In genomic region chr11:69706775-69707479, GRCm38 (mm10) we compare ENCODE assay signal across 10 mouse cellular contexts. TPM values are rescaled to one million over a fixed set of nuclear protein-coding genes. Genes with fewer than 3 reads are reported as not detected.
DNase-seq lines count a peak whose midpoint lies in the region; ATAC-seq and TF ChIP-seq lines count a peak whose summit lies in the region.
"Had no signal": no experiment of that assay in that cellular context is flagged by ENCODE, and none has a peak within 500 bp of the region (broad histone marks: within the 10 kb centered on the region; RNA-seq: fewer than 3 reads in every experiment).

No protein-coding gene starts in this region.

- TF ChIP-seq CTCF in lung, adult 2 months (IDR thresholded peaks at IDR 0.05; ENCODE audit: insufficient read depth, low read length) = no peak

- H3K4me3 ChIP-seq in lung, adult 2 months (replicated peaks; ENCODE audit: extremely low read depth, low read depth, low read length) = no peak overlapping the region
- H3K4me3 ChIP-seq: megakaryocyte, embryonic 14.5 days had no signal

- 43% methylated on average over 6 of the region's 6 CpGs for WGBS in lung, adult 2 months

- peak; percentile 50; the same call in 1 of the 2 replicates for ATAC-seq in frontal cortex, adult (ENCODE audit: low TSS enrichment)
- ATAC-seq in megakaryocyte progenitor cell, adult 5-6 weeks (replicated peaks; ENCODE audit: poor library complexity) = no peak

- no peak for DNase-seq in frontal cortex, postnatal 25 days (ENCODE audit: low spot score in 2 of 2)
- DNase-seq in right cerebral cortex, adult 2 months (ENCODE audit: low spot score in 2 of 2) = peak; percentile 24 to 42
- DNase-seq in right cerebral cortex, postnatal 36 days (ENCODE audit: low spot score in 2 of 2) = no peak
- peak; percentile 93 for DNase-seq in gastrocnemius, adult 18-20 months (ENCODE audit: low spot score)
- DNase-seq in lung, adult 2 months = peak; percentile 55
- DNase-seq in spleen, adult 18-20 months = no peak

- peak; percentile 26; the same call in 1 of the 2 replicates for TF ChIP-seq POLR2A in lung, adult 2 months (IDR thresholded peaks at IDR 0.05; ENCODE audit: borderline replicate concordance, extremely low read depth, low read depth, low read length)

- H3K4me1 ChIP-seq in lung, adult 2 months (ENCODE audit: control insufficient read depth, insufficient read depth, low read length) = no peaks in the 10 kb centered on the region

RNA-seq across cellular contexts. Expression of gene Tnfsfm13, which starts 11.0 kb away (rescaled TPM):
- total RNA-seq in gastrocnemius, adult 18-20 months (2021) = 1 to 10 TPM; 1.1 to 1.3 TPM
- polyA plus RNA-seq in lung, adult 2 months (2012; rRNA removed) = 12.7 and 20.0 TPM in 2 replicates
- 7.5 and 9.4 TPM in 2 replicates for total RNA-seq in megakaryocyte progenitor cell, adult 5-6 weeks (2015)
- 6.1 and 7.9 TPM in 2 replicates for total RNA-seq in megakaryocyte progenitor cell, adult 5-6 weeks (2017)

RNA-seq across cellular contexts. Expression of gene Tnfsf12, which starts 11.3 kb away (rescaled TPM):
- total RNA-seq in gastrocnemius, adult 18-20 months (2021) = 10 to 100 TPM in 1 of 2 experiments, 1 to 10 TPM in 1; 7.4 to 10.4 TPM
- 84.2 and 98.8 TPM in 2 replicates for polyA plus RNA-seq in lung, adult 2 months (2012; rRNA removed)
- 0.88 and 2.0 TPM in 2 replicates for total RNA-seq in megakaryocyte progenitor cell, adult 5-6 weeks (2015)
- total RNA-seq in megakaryocyte progenitor cell, adult 5-6 weeks (2017) = 0.75 and 1.0 TPM in 2 replicates

RNA-seq across cellular contexts. Expression of gene Tnfsf13, which starts 21.3 kb away (rescaled TPM):
- under 1 TPM; 0.62 to 0.64 TPM for total RNA-seq in gastrocnemius, adult 18-20 months (2021)
- polyA plus RNA-seq in lung, adult 2 months (2012; rRNA removed) = 16.2 and 21.3 TPM in 2 replicates
- total RNA-seq in megakaryocyte progenitor cell, adult 5-6 weeks (2015) = 28.5 and 31.9 TPM in 2 replicates
- total RNA-seq in megakaryocyte progenitor cell, adult 5-6 weeks (2017) = 49.4 and 53.7 TPM in 2 replicates
- polyA plus RNA-seq: intestine, embryonic 14.5 days had no signal

RNA-seq across cellular contexts. Expression of gene Senp3, which starts 25.0 kb away (rescaled TPM):
- total RNA-seq in gastrocnemius, adult 18-20 months (2021) = 10 to 100 TPM; 21.9 to 25.4 TPM
- polyA plus RNA-seq in lung, adult 2 months (2012; rRNA removed) = 43.6 and 55.0 TPM in 2 replicates
- 140 and 145 TPM in 2 replicates for total RNA-seq in megakaryocyte progenitor cell, adult 5-6 weeks (2015)
- 108 and 123 TPM in 2 replicates for total RNA-seq in megakaryocyte progenitor cell, adult 5-6 weeks (2017)

RNA-seq across cellular contexts. Expression of gene Eif4a1, which starts 34.7 kb away (rescaled TPM):
- total RNA-seq in gastrocnemius, adult 18-20 months (2021) = 10 to 100 TPM; 69.6 to 97.7 TPM
- 152 and 265 TPM in 2 replicates for polyA plus RNA-seq in lung, adult 2 months (2012; rRNA removed)
- 1,029 and 1,055 TPM in 2 replicates for total RNA-seq in megakaryocyte progenitor cell, adult 5-6 weeks (2015)
- total RNA-seq in megakaryocyte progenitor cell, adult 5-6 weeks (2017) = 1,055 and 1,141 TPM in 2 replicates

Comparison
In these comparisons a context has a peak if more than half of its experiments do, and no peak if none do; other contexts are left out.
1. DNase-seq: peak in right cerebral cortex, adult 2 months (2 of 2), gastrocnemius, adult 18-20 months (single experiment) and lung, adult 2 months (single experiment); none in frontal cortex, postnatal 25 days (0 of 2), right cerebral cortex, postnatal 36 days (0 of 2) and spleen, adult 18-20 months (0 of 2).
2. RNA of gene Tnfsf13, which starts 21.3 kb away (total RNA-seq): 28.5 to 53.7 TPM in megakaryocyte progenitor cell, adult 5-6 weeks; 0.62 to 0.64 TPM in gastrocnemius, adult 18-20 months; every median in the first group is over 10 times any median in the second.